Mouse (Mus musculus) heart, embryonic 15.5 days (tissue): ENCODE results near the gene Phtf2. TPM values are rescaled to one million over a fixed set of nuclear protein-coding genes. Genes with fewer than 3 reads are reported as not detected.
A peak's percentile ranks its signal among the peaks of the same experiment; 100 is the strongest.

Source experiments
- ATAC-seq: fragments of 200-750 bp; cut with Nextera tagmentation; replicated peaks from 2 replicates; pipeline ENCODE4 v1.8.0; 2017; ENCODE audit warnings: low read depth, moderate TSS enrichment; ENCODE audit not compliant: insufficient number of reproducible peaks, insufficient read depth, low FRiP score
- H3K27ac ChIP-seq: fragments of 300-500 bp; sonication (generic); 2 replicates; pipeline ENCODE4 v1.5.1; 2015; ENCODE audit warnings: mild to moderate bottlenecking, inconsistent platforms
- H3K27me3 ChIP-seq: fragments of 300-500 bp; sonication (generic); 2 replicates; pipeline ENCODE4 v1.6.1; 2015; ENCODE audit warnings: inconsistent platforms
- H3K36me3 ChIP-seq: fragments of 300-500 bp; sonication (generic); 2 replicates; pipeline ENCODE4 v1.6.1; 2015; ENCODE audit warnings: mild to moderate bottlenecking, inconsistent platforms
- H3K4me1 ChIP-seq: fragments of 300-500 bp; sonication (generic); replicated peaks from 2 replicates; pipeline ENCODE4 v1.6.1; 2015; ENCODE audit warnings: inconsistent platforms
- H3K4me2 ChIP-seq: fragments of 300-500 bp; sonication (generic); 2 replicates; pipeline ENCODE4 v1.6.1; 2015; ENCODE audit warnings: inconsistent platforms, mild to moderate bottlenecking, moderate library complexity
- H3K4me3 ChIP-seq: fragments of 300-500 bp; sonication (generic); 2 replicates; pipeline ENCODE4 v1.5.1; 2015; ENCODE audit warnings: mild to moderate bottlenecking, inconsistent platforms
- H3K9ac ChIP-seq: fragments of 300-500 bp; sonication (generic); 2 replicates; pipeline ENCODE4 v1.6.1; 2015; ENCODE audit warnings: mild to moderate bottlenecking, inconsistent platforms
- H3K9me3 ChIP-seq: fragments of 300-500 bp; sonication (generic); replicated peaks from 2 replicates; pipeline ENCODE4 v1.6.1; 2016; ENCODE audit warnings: inconsistent platforms
- WGBS: fragments of 180-500 bp; shearing (Covaris S2); methylation state at CpG from one replicate; pipeline ENCODE4 v1.1.7; 2015; ENCODE audit warnings: mixed read lengths; 5-methylcytosine and 5-hydroxymethylcytosine counted together
- polyA plus RNA-seq: library from polyadenylated mRNA; unstranded; fragments of >200 nt; fragmentation: Nextera tagmentation; extraction: Ambion mirVana; gene quantifications from 2 replicates; pipeline ENCODE4 v1.2.1, GENCODE M21; 2015

Gene Phtf2
- 31.2 and 32.9 TPM in 2 replicates for polyA plus RNA-seq

GRCm38 (mm10) chr5:20881915-20882800 is at the start of gene Phtf2, which contains the start of gene Tmem60:
Gene Phtf2 (minus strand): TSS chr5:20882124.
Gene Tmem60 (plus strand): TSS chr5:20882191.
- H3K9ac ChIP-seq = peak within 1 kb of the TSS; percentile 96
- peak within 1 kb of the TSS; percentile 98 for H3K27ac ChIP-seq
- H3K4me2 ChIP-seq = peak within 1 kb of the TSS; percentile 76
- peaks cover 6% of the 10 kb centered on the region; the same call in 1 of the 2 replicates for H3K36me3 ChIP-seq
- peak within 1 kb of the TSS; percentile 69 for H3K4me3 ChIP-seq
- no peaks in the 10 kb centered on the region for H3K27me3 ChIP-seq
- peaks cover 29% of the 10 kb centered on the region for H3K4me1 ChIP-seq
- peak; percentile 98 for ATAC-seq
- WGBS = under 1% methylated on average over 94 of the region's 94 CpGs
- H3K9me3 ChIP-seq = no peaks in the 10 kb centered on the region

- WGBS = 63% methylated on average over 3 of the region's 3 CpGs
- Histone ChIP-seq H3K9ac (no peak overlapping the region), H3K4me1 (peaks cover 41% of the 10 kb centered on the region), H3K4me2 (no peak overlapping the region), H3K4me3 (no peak overlapping the region), H3K9me3 (no peaks in the 10 kb centered on the region), H3K27ac (peak overlapping the region; percentile 77), H3K36me3 (no peaks in the 10 kb centered on the region), H3K27me3 (no peaks in the 10 kb centered on the region)
- no peak for ATAC-seq
Observed at GRCm38 (mm10) chr5:20931300-20931699, 49.4 kb upstream of the Phtf2 start.

- H3K9ac ChIP-seq = no peak overlapping the region
- H3K4me1 ChIP-seq = peaks cover 32% of the 10 kb centered on the region
- ATAC-seq = 0 out of 2 replicates have a peak, but pooled peaks have one; percentile 53
- H3K27me3 ChIP-seq = no peaks in the 10 kb centered on the region
- no peak overlapping the region for H3K4me3 ChIP-seq
- H3K36me3 ChIP-seq = no peaks in the 10 kb centered on the region
- peak overlapping the region; percentile 40 for H3K4me2 ChIP-seq
- H3K9me3 ChIP-seq = no peaks in the 10 kb centered on the region
- H3K27ac ChIP-seq = peak overlapping the region; percentile 77
Observed at GRCm38 (mm10) chr5:20930430-20930829, 48.5 kb upstream of the Phtf2 start.

DNA sequence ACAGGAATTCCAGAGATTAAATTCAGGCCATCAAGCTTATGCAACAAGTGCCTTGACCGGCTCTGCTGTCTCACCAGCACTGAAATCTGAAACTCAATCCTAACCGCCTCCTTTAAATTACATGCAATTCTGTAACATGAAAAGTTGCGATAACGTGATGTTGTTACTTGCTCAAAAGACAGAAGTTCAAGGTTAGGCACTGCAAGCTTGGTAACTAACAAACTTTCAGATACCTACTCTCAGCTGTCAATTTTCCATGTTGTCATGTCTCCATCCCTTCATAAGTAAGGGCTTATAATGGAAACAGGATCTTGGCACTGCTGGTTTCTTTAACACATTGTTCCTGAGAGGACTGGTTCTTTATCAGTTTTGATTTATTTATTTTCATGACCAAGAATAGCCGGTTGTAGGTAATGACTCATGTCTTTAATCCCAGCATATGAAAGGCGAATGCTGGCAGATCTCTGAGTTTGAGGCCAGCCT is 47.8 kb upstream of the Phtf2 start:
- H3K9me3 ChIP-seq = no peaks in the 10 kb centered on the region
- peak; percentile 33; the same call in 1 of the 2 replicates for ATAC-seq
- H3K4me3 ChIP-seq = no peak overlapping the region
- H3K36me3 ChIP-seq = no peaks in the 10 kb centered on the region
- peak overlapping the region; percentile 40 for H3K4me2 ChIP-seq
- H3K27ac ChIP-seq = peak overlapping the region; percentile 77
- 33% methylated on average over 6 of the region's 6 CpGs for WGBS
- H3K9ac ChIP-seq = no peak overlapping the region
- H3K27me3 ChIP-seq = no peaks in the 10 kb centered on the region
- peaks cover 29% of the 10 kb centered on the region for H3K4me1 ChIP-seq

DNA sequence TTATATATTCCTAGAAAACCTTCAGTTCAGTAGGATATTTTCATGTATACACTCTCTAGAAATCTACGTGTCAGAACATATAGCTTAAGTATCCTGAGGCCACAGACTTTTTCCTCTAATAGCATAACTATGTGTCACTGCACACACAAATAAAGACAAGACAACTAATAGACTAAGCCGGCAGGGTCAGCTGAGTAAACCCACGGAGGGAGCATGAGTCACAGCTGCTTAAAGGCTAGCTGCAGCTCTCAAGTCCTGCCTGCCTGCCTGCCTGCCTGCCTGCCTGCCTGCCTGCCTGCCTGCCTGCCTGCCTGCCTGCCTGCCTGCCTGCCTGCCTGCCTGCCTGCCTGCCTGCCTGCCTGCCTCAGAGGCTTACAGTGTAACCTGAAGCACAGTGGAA is 43.5 kb upstream of the Phtf2 start:
- Histone ChIP-seq H3K9ac (no peak overlapping the region), H3K4me1 (peaks cover 11% of the 10 kb centered on the region), H3K9me3 (no peaks in the 10 kb centered on the region), H3K27me3 (no peaks in the 10 kb centered on the region), H3K36me3 (0 out of 2 replicates have a peak, but pooled peaks cover 3% of the 10 kb centered on the region), H3K27ac (no peak overlapping the region), H3K4me3 (no peak overlapping the region), H3K4me2 (no peak overlapping the region)
- no peak for ATAC-seq
- WGBS = 63% methylated on average over 3 of the region's 3 CpGs

GRCm38 (mm10) chr5:20924608-20925007 is 42.7 kb upstream of the Phtf2 start:
- H3K27me3 ChIP-seq = no peaks in the 10 kb centered on the region
- H3K4me2 ChIP-seq = no peak overlapping the region
- H3K9ac ChIP-seq = no peak overlapping the region
- peaks cover 3% of the 10 kb centered on the region for H3K4me1 ChIP-seq
- no peaks in the 10 kb centered on the region for H3K9me3 ChIP-seq
- H3K4me3 ChIP-seq = no peak overlapping the region
- no peak for ATAC-seq
- H3K27ac ChIP-seq = no peak overlapping the region
- 0 out of 2 replicates have a peak, but pooled peaks cover 3% of the 10 kb centered on the region for H3K36me3 ChIP-seq
- 70% methylated on average over 3 of the region's 3 CpGs for WGBS

- Histone ChIP-seq H3K36me3 (0 out of 2 replicates have a peak, but pooled peaks cover 3% of the 10 kb centered on the region), H3K27ac (no peak overlapping the region), H3K9ac (no peak overlapping the region), H3K4me3 (no peak overlapping the region), H3K4me2 (no peak overlapping the region), H3K9me3 (no peaks in the 10 kb centered on the region), H3K4me1 (peaks cover 2% of the 10 kb centered on the region; the same call in 1 of the 2 replicates), H3K27me3 (no peaks in the 10 kb centered on the region)
- WGBS = 86% methylated on average over 9 of the region's 9 CpGs
- no peak for ATAC-seq
Observed at GRCm38 (mm10) chr5:20919566-20919965, 37.6 kb upstream of the Phtf2 start.

DNA sequence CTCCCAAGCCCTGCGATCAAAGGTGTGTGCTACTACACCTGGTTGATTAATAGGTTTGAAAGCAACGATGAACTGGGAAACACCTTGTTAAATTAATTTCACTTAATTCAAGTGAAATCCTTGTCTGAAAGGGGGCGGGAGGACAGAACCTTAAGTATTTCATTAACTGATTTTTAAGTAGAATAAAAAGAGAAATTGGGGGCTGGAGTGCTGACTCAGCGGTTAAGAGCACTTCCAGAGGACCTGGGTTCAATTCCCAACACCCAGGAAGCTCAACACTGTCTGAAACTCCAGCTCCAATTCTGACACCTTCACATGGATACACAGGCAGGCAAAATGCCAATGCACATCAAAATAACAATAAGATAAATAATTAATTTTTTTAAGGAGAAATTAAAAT is 37.0 kb upstream of the Phtf2 start:
- H3K9ac ChIP-seq = no peak overlapping the region
- 95% methylated on average over 4 of the region's 4 CpGs for WGBS
- H3K36me3 ChIP-seq = 0 out of 2 replicates have a peak, but pooled peaks cover 3% of the 10 kb centered on the region

DNA sequence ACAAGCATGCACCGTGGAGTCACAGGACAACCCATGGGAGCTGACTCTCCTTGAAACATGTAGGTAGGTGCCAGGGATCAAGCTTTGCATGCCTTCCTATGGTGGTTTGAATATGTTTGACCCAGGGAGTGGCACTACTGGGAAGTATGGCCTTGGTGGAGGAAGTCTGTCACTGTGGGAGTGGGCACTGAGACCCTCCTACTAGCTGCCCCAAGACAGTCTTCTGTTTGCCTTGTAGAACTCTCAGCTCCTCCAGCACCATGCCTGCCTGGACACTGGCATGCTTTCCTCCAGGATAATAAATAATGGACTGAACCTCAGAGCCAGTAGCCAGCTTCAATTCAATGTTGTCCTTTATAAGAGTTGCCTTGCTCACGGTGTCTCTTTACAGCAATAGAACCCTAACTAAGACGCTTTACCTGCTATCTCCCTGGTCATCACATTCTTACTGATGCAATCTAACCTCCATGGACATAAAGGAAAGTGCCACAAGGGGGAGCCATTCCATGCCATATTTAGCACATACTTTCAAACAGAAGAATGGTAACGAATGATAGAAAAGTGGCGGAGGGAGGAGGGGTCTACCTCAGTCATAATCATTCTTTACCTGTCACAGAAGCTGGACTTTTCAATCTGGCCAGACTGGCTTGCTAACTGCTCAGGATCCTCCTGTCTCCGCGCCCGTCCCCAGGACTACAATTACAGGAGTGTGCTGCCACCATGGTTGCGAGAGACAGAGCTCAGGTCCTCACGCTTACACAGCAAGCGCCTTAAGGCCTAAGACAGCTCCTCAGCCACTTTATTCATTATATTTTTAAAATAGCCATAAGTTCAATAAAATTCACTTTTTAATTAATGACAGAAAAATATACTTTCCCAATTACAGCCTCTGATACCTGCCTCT is 31.7 kb upstream of the Phtf2 start:
- WGBS = 72% methylated on average over 11 of the region's 11 CpGs
- no peak overlapping the region for H3K9ac ChIP-seq
- H3K27ac ChIP-seq = no peak overlapping the region
- no peak for ATAC-seq
- no peaks in the 10 kb centered on the region for H3K9me3 ChIP-seq
- H3K4me3 ChIP-seq = no peak overlapping the region
- no peaks in the 10 kb centered on the region for H3K36me3 ChIP-seq
- peaks cover 5% of the 10 kb centered on the region for H3K4me1 ChIP-seq
- no peak overlapping the region for H3K4me2 ChIP-seq
- H3K27me3 ChIP-seq = no peaks in the 10 kb centered on the region

More for the DNA sequence above, 37.0 kb upstream of the Phtf2 start:
- Histone ChIP-seq H3K27me3 (no peaks in the 10 kb centered on the region), H3K9me3 (no peaks in the 10 kb centered on the region), H3K4me2 (no peak overlapping the region), H3K4me1 (peaks cover 3% of the 10 kb centered on the region), H3K4me3 (no peak overlapping the region), H3K27ac (no peak overlapping the region)
- no peak for ATAC-seq

GRCm38 (mm10) chr5:20911741-20912140 is 29.8 kb upstream of the Phtf2 start:
- WGBS = 79% methylated on average over 2 of the region's 2 CpGs
- H3K4me1 ChIP-seq = peaks cover 3% of the 10 kb centered on the region
- no peak overlapping the region for H3K4me3 ChIP-seq
- H3K27ac ChIP-seq = no peak overlapping the region
- peaks cover 6% of the 10 kb centered on the region; the same call in 1 of the 2 replicates for H3K36me3 ChIP-seq
- no peaks in the 10 kb centered on the region for H3K9me3 ChIP-seq
- ATAC-seq = no peak
- no peak overlapping the region for H3K4me2 ChIP-seq
- no peak overlapping the region for H3K9ac ChIP-seq
- H3K27me3 ChIP-seq = no peaks in the 10 kb centered on the region

- 92% methylated on average over 7 of the region's 7 CpGs for WGBS
- no peaks in the 10 kb centered on the region for H3K27me3 ChIP-seq
- no peak overlapping the region for H3K27ac ChIP-seq
- H3K9ac ChIP-seq = no peak overlapping the region
- H3K4me2 ChIP-seq = no peak overlapping the region
- ATAC-seq = no peak
- no peaks in the 10 kb centered on the region for H3K9me3 ChIP-seq
- H3K4me3 ChIP-seq = no peak overlapping the region
- no peaks in the 10 kb centered on the region for H3K4me1 ChIP-seq
- H3K36me3 ChIP-seq = peaks cover 26% of the 10 kb centered on the region
Observed at GRCm38 (mm10) chr5:20906191-20906590, 24.3 kb upstream of the Phtf2 start.
